Mouse (Mus musculus) ES-Bruce4 (cell line): ENCODE data around the gene Tor2a. TPM values are rescaled to one million over a fixed set of nuclear protein-coding genes. Genes with fewer than 3 reads are reported as not detected.

Experiments used
- H3K27ac ChIP-seq: 2 replicates; pipeline ENCODE4 v1.5.1; 2012; ENCODE audit warnings: low read length, inconsistent platforms; ENCODE audit not compliant: insufficient read depth
- H3K27me3 ChIP-seq: 2 replicates; pipeline ENCODE4 v1.6.1; 2012; ENCODE audit warnings: mild to moderate bottlenecking, low read length, inconsistent platforms; ENCODE audit not compliant: control insufficient read depth, poor library complexity, insufficient read depth, severe bottlenecking
- H3K36me3 ChIP-seq: 2 replicates; pipeline ENCODE4 v1.6.1; 2012; ENCODE audit warnings: inconsistent platforms, mild to moderate bottlenecking, low read length, moderate library complexity; ENCODE audit not compliant: control insufficient read depth, poor library complexity, insufficient read depth, severe bottlenecking
- H3K4me1 ChIP-seq: one replicate; pipeline ENCODE4 v1.8.1; 2011; ENCODE audit warnings: low read length; ENCODE audit not compliant: control insufficient read depth, insufficient read depth
- H3K4me3 ChIP-seq: 2 replicates; pipeline ENCODE4 v1.5.1; 2011; ENCODE audit warnings: low read depth, mild to moderate bottlenecking, low read length
- H3K9ac ChIP-seq: 2 replicates; pipeline ENCODE4 v1.6.1; 2012; ENCODE audit warnings: low read depth, mild to moderate bottlenecking, inconsistent platforms; ENCODE audit not compliant: poor library complexity, severe bottlenecking
- H3K9me3 ChIP-seq: replicated peaks from 2 replicates; pipeline ENCODE4 v1.6.1; 2012; ENCODE audit warnings: mild to moderate bottlenecking, low read length, inconsistent platforms; ENCODE audit not compliant: control insufficient read depth, poor library complexity, insufficient read depth, severe bottlenecking
- CTCF ChIP-seq: IDR thresholded peaks from one replicate; pipeline ENCODE4 v1.8.1; 2011; ENCODE audit warnings: low read depth, low read length
- EP300 ChIP-seq: IDR thresholded peaks from 2 replicates; pipeline ENCODE4 v1.6.1; 2011; ENCODE audit warnings: low read depth, low read length; ENCODE audit not compliant: insufficient read depth
- POLR2A ChIP-seq: IDR thresholded peaks from one replicate; pipeline ENCODE4 v1.8.1; 2011; ENCODE audit warnings: low read length; ENCODE audit not compliant: insufficient read depth
- polyA plus RNA-seq: library from polyadenylated mRNA; stranded (reverse); fragments of >200 nt; gene quantifications from 2 replicates; pipeline ENCODE4 v1.2.4, GENCODE M21; 2011; ENCODE audit warnings: low read depth; ENCODE audit not compliant: missing spikeins, insufficient read depth, insufficient read length

The Tor2a gene
- polyA plus RNA-seq, 1 experiment: 77.0 TPM

GRCm38 (mm10) chr2:32761361-32761760 lies 4.3 kb downstream of the Tor2a start:
- no peak for TF ChIP-seq EP300
- TF ChIP-seq CTCF: no peak
- TF ChIP-seq POLR2A: no peak
- Histone ChIP-seq H3K9me3 (no peaks in the 10 kb centered on the region), H3K4me3 (no peak overlapping the region), H3K27me3 (no peaks in the 10 kb centered on the region), H3K9ac (no peak overlapping the region), H3K4me1 (peaks cover 6% of the 10 kb centered on the region), H3K27ac (no peak overlapping the region), H3K36me3 (no peaks in the 10 kb centered on the region)

GRCm38 (mm10) chr2:32761859-32762258 lies 4.8 kb downstream of the Tor2a start:
- no peak overlapping the region for H3K27ac ChIP-seq
- no peak overlapping the region for H3K9ac ChIP-seq
- no peak for TF ChIP-seq CTCF
- no peak for TF ChIP-seq EP300
- TF ChIP-seq POLR2A: no peak
- peaks cover 6% of the 10 kb centered on the region for H3K4me1 ChIP-seq
- H3K9me3 ChIP-seq: no peaks in the 10 kb centered on the region
- no peaks in the 10 kb centered on the region for H3K27me3 ChIP-seq
- no peaks in the 10 kb centered on the region for H3K36me3 ChIP-seq
- H3K4me3 ChIP-seq: no peak overlapping the region

GRCm38 (mm10) chr2:32763353-32763752 lies 6.3 kb downstream of the Tor2a start:
- no peak overlapping the region for H3K4me3 ChIP-seq
- H3K36me3 ChIP-seq: no peaks in the 10 kb centered on the region
- no peaks in the 10 kb centered on the region for H3K27me3 ChIP-seq
- peaks cover 6% of the 10 kb centered on the region for H3K4me1 ChIP-seq
- peak; percentile 21 for TF ChIP-seq CTCF
- TF ChIP-seq POLR2A: no peak
- H3K9ac ChIP-seq: no peak overlapping the region
- H3K9me3 ChIP-seq: no peaks in the 10 kb centered on the region
- H3K27ac ChIP-seq: no peak overlapping the region

- no peaks in the 10 kb centered on the region for H3K9me3 ChIP-seq
- no peaks in the 10 kb centered on the region for H3K36me3 ChIP-seq
- no peak overlapping the region for H3K9ac ChIP-seq
- peaks cover 3% of the 10 kb centered on the region for H3K4me1 ChIP-seq
- H3K27ac ChIP-seq: no peak overlapping the region
- TF ChIP-seq CTCF: no peak
- H3K4me3 ChIP-seq: no peak overlapping the region
- no peaks in the 10 kb centered on the region for H3K27me3 ChIP-seq
Measured at GRCm38 (mm10) chr2:32767241-32767640, 10.2 kb downstream of the Tor2a start.

GRCm38 (mm10) chr2:32768661-32769285 lies 11.7 kb downstream of the Tor2a start:
- H3K4me1 ChIP-seq: no peaks in the 10 kb centered on the region
- no peaks in the 10 kb centered on the region for H3K9me3 ChIP-seq
- TF ChIP-seq EP300 (no peak), CTCF (no peak), POLR2A (peak; percentile 46)
- no peaks in the 10 kb centered on the region for H3K36me3 ChIP-seq
- no peaks in the 10 kb centered on the region for H3K27me3 ChIP-seq
- peak overlapping the region; percentile 15; the same call in 1 of the 2 replicates for H3K4me3 ChIP-seq
- no peak overlapping the region for H3K9ac ChIP-seq
- no peak overlapping the region for H3K27ac ChIP-seq

GRCm38 (mm10) chr2:32769327-32770085 lies 12.5 kb downstream of the Tor2a start:
- no peak overlapping the region for H3K4me3 ChIP-seq
- H3K9me3 ChIP-seq: no peaks in the 10 kb centered on the region
- no peaks in the 10 kb centered on the region for H3K4me1 ChIP-seq
- TF ChIP-seq CTCF (no peak), POLR2A (no peak), EP300 (no peak)
- H3K27me3 ChIP-seq: no peaks in the 10 kb centered on the region
- no peak overlapping the region for H3K27ac ChIP-seq
- H3K9ac ChIP-seq: no peak overlapping the region
- H3K36me3 ChIP-seq: no peaks in the 10 kb centered on the region
